Comparison of ENCODE assay signal across 9 mouse cellular contexts in the genomic region with DNA sequence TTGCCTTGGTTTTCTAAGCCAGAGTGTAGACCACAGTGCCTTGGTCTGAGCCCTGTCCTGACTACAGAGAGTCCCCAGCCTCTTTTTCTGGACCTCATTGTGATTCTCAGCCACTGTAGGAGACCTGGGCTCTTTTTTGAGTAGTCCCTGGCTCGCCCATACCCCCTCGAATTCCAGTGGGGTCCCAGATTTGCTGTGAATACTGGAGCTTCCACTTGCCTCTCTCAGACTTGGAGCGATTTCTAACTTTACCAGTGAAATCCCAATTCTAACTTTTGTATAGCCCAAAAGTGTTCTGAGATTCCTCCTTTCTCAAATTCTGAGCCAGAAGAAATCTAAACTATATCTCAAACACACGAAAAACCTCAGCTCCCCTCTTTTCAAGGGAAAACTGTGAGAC. TPM values are rescaled to one million over a fixed set of nuclear protein-coding genes. Genes with fewer than 3 reads are reported as not detected.
A peak's percentile ranks its signal among the peaks of the same experiment; 100 is the strongest.
DNase-seq lines count a peak whose midpoint lies in the region; ATAC-seq and TF ChIP-seq lines count a peak whose summit lies in the region.
"Had no signal": no experiment of that assay in that cellular context is flagged by ENCODE, and none has a peak within 500 bp of the region (broad histone marks: within the 10 kb centered on the region; RNA-seq: fewer than 3 reads in every experiment).

Cacng6 (plus strand) TSS at position 301 of the 400 bp plus-strand sequence.

- no peaks in the 10 kb centered on the region for H3K36me3 ChIP-seq in kidney, postnatal 0 days (ENCODE audit: insufficient read depth, low read length)
- H3K36me3 ChIP-seq in forebrain, embryonic 13.5 days (ENCODE audit: poor library complexity, severe bottlenecking) = no peaks in the 10 kb centered on the region
- H3K36me3 ChIP-seq in hindbrain, postnatal 0 days (ENCODE audit: insufficient read depth, low read length) = no peaks in the 10 kb centered on the region
- H3K36me3 ChIP-seq in neural tube, embryonic 15.5 days = no peaks in the 10 kb centered on the region

- no peak for DNase-seq in kidney, postnatal 0 days (ENCODE audit: low spot score)
- no peak for DNase-seq in kidney, adult 8-10 months
- no peak for DNase-seq in hindbrain, postnatal 0 days (ENCODE audit: low spot score)
- no peak for DNase-seq in urinary bladder, postnatal 36 days (ENCODE audit: low spot score in 2 of 2)
- DNase-seq in layer of hippocampus, postnatal 10 days (ENCODE audit: low spot score in 2 of 2) = no peak

- no peak within 1 kb of the TSS for H3K27ac ChIP-seq in kidney, postnatal 0 days
- H3K27ac ChIP-seq in forebrain, embryonic 13.5 days = no peak within 1 kb of the TSS
- H3K27ac ChIP-seq in hindbrain, postnatal 0 days = no peak within 1 kb of the TSS
- H3K27ac ChIP-seq in neural tube, embryonic 15.5 days (replicated peaks) = no peak within 1 kb of the TSS

- H3K4me1 ChIP-seq in kidney, postnatal 0 days (replicated peaks; ENCODE audit: insufficient read depth, low read length) = peaks cover 3% of the 10 kb centered on the region; the same call in 1 of the 2 replicates
- H3K4me1 ChIP-seq in forebrain, embryonic 13.5 days = peaks cover 8% of the 10 kb centered on the region; the same call in 1 of the 2 replicates
- no peaks in the 10 kb centered on the region for H3K4me1 ChIP-seq in hindbrain, postnatal 0 days (ENCODE audit: insufficient read depth, low read length)
- peaks cover 7% of the 10 kb centered on the region for H3K4me1 ChIP-seq in neural tube, embryonic 15.5 days

- peak within 1 kb of the TSS; percentile 45; the same call in 1 of the 2 replicates for H3K4me2 ChIP-seq in kidney, postnatal 0 days (ENCODE audit: low read length)
- peak within 1 kb of the TSS; percentile 59 for H3K4me2 ChIP-seq in forebrain, embryonic 13.5 days
- H3K4me2 ChIP-seq in hindbrain, postnatal 0 days (ENCODE audit: low read depth, low read length) = peak within 1 kb of the TSS; percentile 47
- peak within 1 kb of the TSS; percentile 54 for H3K4me2 ChIP-seq in neural tube, embryonic 15.5 days

- WGBS in kidney, postnatal 0 days = 46% methylated on average over 4 of the region's 4 CpGs
- 33% methylated on average over 4 of the region's 4 CpGs for WGBS in forebrain, embryonic 13.5 days
- WGBS in hindbrain, postnatal 0 days = 40% methylated on average over 4 of the region's 4 CpGs
- 32% methylated on average over 4 of the region's 4 CpGs for WGBS in neural tube, embryonic 15.5 days

- H3K27me3 ChIP-seq in kidney, postnatal 0 days (ENCODE audit: insufficient read depth, low read length) = peaks cover 36% of the 10 kb centered on the region
- peaks cover 39% of the 10 kb centered on the region for H3K27me3 ChIP-seq in forebrain, embryonic 13.5 days
- H3K27me3 ChIP-seq in hindbrain, postnatal 0 days (ENCODE audit: insufficient read depth, low read length) = peaks cover 17% of the 10 kb centered on the region
- H3K27me3 ChIP-seq in neural tube, embryonic 15.5 days (replicated peaks) = peaks cover 42% of the 10 kb centered on the region

- ATAC-seq in kidney, postnatal 0 days (replicated peaks; ENCODE audit: low FRiP score, low read depth) = no peak
- 0 out of 2 replicates have a peak, but pooled peaks have one; percentile 9 for ATAC-seq in forebrain, embryonic 13.5 days
- ATAC-seq in hindbrain, postnatal 0 days = no peak
- ATAC-seq in neural tube, embryonic 15.5 days (ENCODE audit: low FRiP score) = 0 out of 2 replicates have a peak, but pooled peaks have one; percentile 2
- ATAC-seq in activated CD4-positive, CD25-positive, alpha-beta regulatory T cell, adult 4 months = no peak

- TF ChIP-seq CTCF in kidney, postnatal 0 days (IDR thresholded peaks at IDR 0.05; ENCODE audit: low read depth) = no peak
- no peak for TF ChIP-seq CTCF in hindbrain, postnatal 0 days (IDR thresholded peaks at IDR 0.05; ENCODE audit: low read depth)

- no peak within 1 kb of the TSS; the same call in 1 of the 2 replicates for H3K4me3 ChIP-seq in kidney, postnatal 0 days (replicated peaks; ENCODE audit: low read depth, low read length)
- H3K4me3 ChIP-seq in forebrain, embryonic 13.5 days = peak within 1 kb of the TSS; percentile 28
- H3K4me3 ChIP-seq in hindbrain, postnatal 0 days (ENCODE audit: low read length) = peak within 1 kb of the TSS; percentile 26
- H3K4me3 ChIP-seq in neural tube, embryonic 15.5 days (replicated peaks) = peak within 1 kb of the TSS; percentile 25

- no peaks in the 10 kb centered on the region for H3K9me3 ChIP-seq in kidney, postnatal 0 days (replicated peaks; ENCODE audit: low read length)
- no peaks in the 10 kb centered on the region for H3K9me3 ChIP-seq in forebrain, embryonic 13.5 days (replicated peaks)
- H3K9me3 ChIP-seq in hindbrain, postnatal 0 days (ENCODE audit: low read length) = no peaks in the 10 kb centered on the region
- H3K9me3 ChIP-seq in neural tube, embryonic 15.5 days (replicated peaks) = no peaks in the 10 kb centered on the region

- H3K9ac ChIP-seq in kidney, postnatal 0 days (ENCODE audit: low read depth, low read length) = no peak within 1 kb of the TSS
- peak within 1 kb of the TSS; percentile 45 for H3K9ac ChIP-seq in forebrain, embryonic 13.5 days
- 0 out of 2 replicates have a peak within 1 kb of the TSS, but pooled peaks have one; percentile 18 for H3K9ac ChIP-seq in hindbrain, postnatal 0 days (replicated peaks; ENCODE audit: low read length)
- 0 out of 2 replicates have a peak within 1 kb of the TSS, but pooled peaks have one; percentile 11 for H3K9ac ChIP-seq in neural tube, embryonic 15.5 days (replicated peaks)

RNA-seq across cellular contexts. Expression of gene Cacng6, which starts in this region (rescaled TPM):
- 0.11 TPM in 1 of 2 replicates, not detected in the other for polyA plus RNA-seq in kidney, postnatal 0 days (2015; fragmentation: Nextera tagmentation; extraction: Ambion mirVana)
- not detected in 2 replicates for polyA plus RNA-seq in forebrain, embryonic 13.5 days (2015; fragmentation: Nextera tagmentation; extraction: Ambion mirVana)
- not detected in 2 replicates for total RNA-seq in hindbrain, postnatal 0 days (2014; rRNA removed)
- 0.26 and 0.28 TPM in 2 replicates for polyA plus RNA-seq in hindbrain, postnatal 0 days (2015; fragmentation: Nextera tagmentation; extraction: Ambion mirVana)
- 0.43 and 0.97 TPM in 2 replicates for polyA plus RNA-seq in neural tube, embryonic 15.5 days (2015; fragmentation: Nextera tagmentation; extraction: Ambion mirVana)
- polyA plus RNA-seq in activated CD4-positive, CD25-positive, alpha-beta regulatory T cell, adult 4 months (2017; shearing (Covaris generic)) = not detected
- 1 to 10 TPM in 1 of 2 experiments, under 1 TPM in 1; 0.56 to 1.2 TPM for total RNA-seq in layer of hippocampus, postnatal 10 days (2021)
- total RNA-seq: MEL had no signal

Comparison
In these comparisons a context has a peak if more than half of its experiments do, and no peak if none do; other contexts are left out.
1. Peak in ATAC-seq, H3K4me3 ChIP-seq, H3K9ac ChIP-seq and H3K4me2 ChIP-seq in forebrain, embryonic 13.5 days; RNA of the gene not detected or under 1 TPM.
2. Peak in ATAC-seq, H3K4me3 ChIP-seq, H3K9ac ChIP-seq and H3K4me2 ChIP-seq in neural tube, embryonic 15.5 days; RNA of the gene not detected or under 1 TPM.